Comparison of ENCODE assay signal across 19 mouse cellular contexts in the genomic region with DNA sequence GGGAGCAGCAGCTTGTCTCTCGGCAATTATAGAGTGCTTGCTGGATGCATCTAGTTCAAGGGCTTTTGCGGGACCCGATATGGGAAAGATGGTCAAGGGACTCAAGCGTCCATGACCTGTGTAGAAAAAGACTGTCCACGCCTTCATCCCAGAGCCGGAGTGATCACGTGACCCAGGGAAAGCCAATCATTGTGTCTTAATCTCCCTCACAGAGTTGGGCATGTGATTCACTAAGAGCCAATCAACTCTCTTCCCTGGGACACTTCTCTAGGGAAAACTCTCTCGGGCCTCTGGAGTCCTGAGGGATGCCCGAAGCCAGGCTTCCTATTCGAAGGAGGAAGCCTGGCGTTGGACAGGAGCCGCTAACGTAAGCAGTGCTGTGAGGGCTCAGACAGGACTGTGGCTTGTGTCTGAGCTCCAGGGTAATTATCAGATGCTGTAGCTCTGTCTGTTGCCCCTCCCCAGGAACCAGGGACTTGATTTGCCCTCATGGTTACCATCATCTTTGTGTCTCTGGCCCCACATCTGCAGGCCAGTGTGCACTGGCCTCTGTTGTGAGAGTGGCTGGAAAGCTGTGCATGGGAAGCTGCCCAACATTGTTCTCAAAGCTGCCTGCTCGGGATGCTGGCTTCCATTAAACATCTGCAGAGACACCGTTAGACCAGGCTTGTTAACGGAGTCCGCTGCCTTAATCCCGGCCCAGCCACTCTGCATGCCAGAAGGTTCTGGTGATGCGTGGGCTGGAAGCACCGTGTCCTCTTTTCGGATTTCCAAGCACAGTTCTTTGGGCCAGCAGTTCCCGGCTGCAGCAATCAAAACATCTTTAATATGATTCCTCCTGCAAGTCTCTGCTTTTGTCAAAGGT. TPM values are rescaled to one million over a fixed set of nuclear protein-coding genes. Genes with fewer than 3 reads are reported as not detected.
DNase-seq lines count a peak whose midpoint lies in the region; ATAC-seq and TF ChIP-seq lines count a peak whose summit lies in the region.
"Had no signal": no experiment of that assay in that cellular context is flagged by ENCODE, and none has a peak within 500 bp of the region (broad histone marks: within the 10 kb centered on the region; RNA-seq: fewer than 3 reads in every experiment).

No protein-coding gene starts in this region.

- H3K4me2 ChIP-seq in heart, embryonic 11.5 days, result no peak overlapping the region
- H3K4me2 ChIP-seq in forebrain, embryonic 13.5 days, result no peak overlapping the region
- H3K4me2 ChIP-seq: heart, embryonic 15.5 days; limb, embryonic 13.5 days; liver, embryonic 13.5 days; lung, embryonic 14.5 days had no signal

- H3K9ac ChIP-seq in heart, embryonic 11.5 days (ENCODE audit: low read depth, low read length), result no peak overlapping the region
- H3K9ac ChIP-seq in ES-Bruce4 (ENCODE audit: low read depth, poor library complexity, severe bottlenecking), result peak overlapping the region; percentile 14; the same call in 1 of the 2 replicates
- H3K9ac ChIP-seq in forebrain, embryonic 13.5 days, result no peak overlapping the region
- H3K9ac ChIP-seq: heart, embryonic 15.5 days; limb, embryonic 13.5 days; liver, embryonic 13.5 days; lung, embryonic 14.5 days had no signal

- TF ChIP-seq EP300 in ES-Bruce4 (IDR thresholded peaks at IDR 0.05; ENCODE audit: insufficient read depth, low read depth, low read length), result no peak

- no peak for TF ChIP-seq CTCF in ES-Bruce4 (IDR thresholded peaks at IDR 0.05; ENCODE audit: low read depth, low read length)

- ATAC-seq in heart, embryonic 11.5 days (replicated peaks; ENCODE audit: insufficient number of reproducible peaks, low FRiP score, low TSS enrichment), result no peak
- no peak for ATAC-seq in forebrain, embryonic 13.5 days
- ATAC-seq: forebrain, embryonic 14.5 days had no signal

- peak; percentile 42 to 52 for DNase-seq in heart, adult 9 months (ENCODE audit: low spot score in 2 of 2)
- peak; percentile 96 for DNase-seq in MN1 (ENCODE audit: low spot score)
- DNase-seq in gastrocnemius, postnatal 14 days, result peak; percentile 47
- no peak for DNase-seq in thymus, postnatal 0 days (ENCODE audit: low spot score)
- DNase-seq in adrenal gland, postnatal 36 days, result no peak
- DNase-seq: cerebellum, adult 9-10 months; kidney, adult 11 months; liver, embryonic 13.5 days had no signal

- intact Hi-C loops in gastrocnemius, postnatal 14 days (cut with DNase I; ENCODE audit: low total_unique reads), result loop anchor here (5.0 kb wide), 1 partner anchor 72 kb away; no protein-coding TSS in a partner anchor

- no peak overlapping the region for H3K27ac ChIP-seq in heart, embryonic 11.5 days (ENCODE audit: low read depth, low read length)
- H3K27ac ChIP-seq in ES-Bruce4 (ENCODE audit: insufficient read depth, low read length), result no peak overlapping the region
- no peak overlapping the region for H3K27ac ChIP-seq in forebrain, embryonic 13.5 days
- H3K27ac ChIP-seq: heart, embryonic 15.5 days; hindbrain, embryonic 10.5 days; kidney, postnatal 0 days; limb, embryonic 13.5 days; liver, embryonic 13.5 days had no signal

- no peaks in the 10 kb centered on the region for H3K4me1 ChIP-seq in heart, embryonic 11.5 days (ENCODE audit: control insufficient read depth, insufficient read depth, low read length)
- peaks cover 3% of the 10 kb centered on the region for H3K4me1 ChIP-seq in ES-Bruce4 (ENCODE audit: control insufficient read depth, insufficient read depth, low read length)
- H3K4me1 ChIP-seq in forebrain, embryonic 13.5 days, result no peaks in the 10 kb centered on the region
- H3K4me1 ChIP-seq: heart, embryonic 15.5 days; limb, embryonic 13.5 days; liver, embryonic 13.5 days had no signal

- no peak for TF ChIP-seq POLR2A in ES-Bruce4 (IDR thresholded peaks at IDR 0.05; ENCODE audit: insufficient read depth, low read length)

- H3K27me3 ChIP-seq in heart, embryonic 11.5 days (ENCODE audit: control insufficient read depth, insufficient read depth, low read length), result peaks cover 4% of the 10 kb centered on the region; the same call in 1 of the 2 replicates
- no peaks in the 10 kb centered on the region for H3K27me3 ChIP-seq in ES-Bruce4 (ENCODE audit: control insufficient read depth, insufficient read depth, low read length, poor library complexity, severe bottlenecking)
- H3K27me3 ChIP-seq in forebrain, embryonic 13.5 days, result no peaks in the 10 kb centered on the region

- H3K9me3 ChIP-seq in heart, embryonic 11.5 days (replicated peaks; ENCODE audit: control insufficient read depth, low read length), result no peaks in the 10 kb centered on the region
- H3K9me3 ChIP-seq in ES-Bruce4 (replicated peaks; ENCODE audit: control insufficient read depth, insufficient read depth, low read length, poor library complexity, severe bottlenecking), result no peaks in the 10 kb centered on the region
- no peaks in the 10 kb centered on the region; the same call in 1 of the 2 replicates for H3K9me3 ChIP-seq in forebrain, embryonic 13.5 days (replicated peaks)
- H3K9me3 ChIP-seq: heart, embryonic 15.5 days; limb, embryonic 13.5 days; liver, embryonic 13.5 days had no signal

- no peaks in the 10 kb centered on the region for H3K36me3 ChIP-seq in heart, embryonic 11.5 days (ENCODE audit: control insufficient read depth, insufficient read depth, low read length)
- no peaks in the 10 kb centered on the region for H3K36me3 ChIP-seq in ES-Bruce4 (ENCODE audit: control insufficient read depth, insufficient read depth, low read length, poor library complexity, severe bottlenecking)
- H3K36me3 ChIP-seq in forebrain, embryonic 13.5 days (ENCODE audit: poor library complexity, severe bottlenecking), result no peaks in the 10 kb centered on the region
- H3K36me3 ChIP-seq: heart, embryonic 15.5 days; hindbrain, embryonic 10.5 days; limb, embryonic 13.5 days; liver, embryonic 13.5 days had no signal

- no peak overlapping the region for H3K4me3 ChIP-seq in heart, embryonic 11.5 days (ENCODE audit: low read depth, low read length)
- peak overlapping the region; percentile 39 for H3K4me3 ChIP-seq in ES-Bruce4 (ENCODE audit: low read depth, low read length)
- H3K4me3 ChIP-seq in forebrain, embryonic 13.5 days, result no peak overlapping the region
- H3K4me3 ChIP-seq: erythroblast, embryonic 14.5 days; heart, embryonic 15.5 days; hindbrain, embryonic 10.5 days; limb, embryonic 13.5 days; liver, embryonic 13.5 days had no signal

- WGBS in heart, embryonic 11.5 days (ENCODE audit: insufficient replicate concordance), result 71% methylated on average over 22 of the region's 22 CpGs
- 79% methylated on average over 22 of the region's 22 CpGs for WGBS in forebrain, embryonic 13.5 days

RNA-seq across cellular contexts. Expression of gene Hmcn2, which starts 9.2 kb away (rescaled TPM):
- 0.27 TPM in 1 of 2 replicates, not detected in the other for polyA plus RNA-seq in heart, embryonic 11.5 days (2014; fragmentation: Nextera tagmentation; extraction: Ambion mirVana)
- 2.7 and 2.9 TPM in 2 replicates for polyA plus RNA-seq in ES-Bruce4 (2011; ENCODE audit: insufficient read depth, insufficient read length, low read depth, missing spikeins)
- 10 to 100 TPM; 44.0 to 45.2 TPM for total RNA-seq in gastrocnemius, postnatal 14 days (2021)
- polyA plus RNA-seq in thymus, postnatal 0 days (2015; fragmentation: Nextera tagmentation; extraction: Ambion mirVana), result 0.26 and 0.31 TPM in 2 replicates
- 0.06 and 0.16 TPM in 2 replicates for polyA plus RNA-seq in forebrain, embryonic 13.5 days (2015; fragmentation: Nextera tagmentation; extraction: Ambion mirVana)
- total RNA-seq in adrenal gland, postnatal 36 days (2021), result 1 to 10 TPM; 1.7 to 1.9 TPM
- total RNA-seq: common myeloid progenitor, adult 5-6 weeks had no signal
- polyA plus RNA-seq: erythroblast, embryonic 14.5 days; hindbrain, embryonic 10.5 days had no signal

RNA-seq across cellular contexts. Expression of gene Ncs1, which starts 59.4 kb away (rescaled TPM):
- 42.8 and 46.5 TPM in 2 replicates for polyA plus RNA-seq in heart, embryonic 11.5 days (2014; fragmentation: Nextera tagmentation; extraction: Ambion mirVana)
- polyA plus RNA-seq in ES-Bruce4 (2011; ENCODE audit: insufficient read depth, insufficient read length, low read depth, missing spikeins), result 6.2 and 9.7 TPM in 2 replicates
- 10 to 100 TPM in 1 of 2 experiments, 1 to 10 TPM in 1; 6.1 to 12.0 TPM for total RNA-seq in gastrocnemius, postnatal 14 days (2021)
- 6.3 and 6.7 TPM in 2 replicates for polyA plus RNA-seq in thymus, postnatal 0 days (2015; fragmentation: Nextera tagmentation; extraction: Ambion mirVana)
- polyA plus RNA-seq in forebrain, embryonic 13.5 days (2015; fragmentation: Nextera tagmentation; extraction: Ambion mirVana), result 72.7 and 77.6 TPM in 2 replicates
- 1 to 10 TPM; 3.9 to 7.8 TPM for total RNA-seq in adrenal gland, postnatal 36 days (2021)
- polyA plus RNA-seq: erythroblast, embryonic 14.5 days had no signal

Comparison
In these comparisons a context has a peak if more than half of its experiments do, and no peak if none do; other contexts are left out.
1. DNase-seq: peak in heart, adult 9 months (2 of 2), MN1 (single experiment) and gastrocnemius, postnatal 14 days (single experiment); none in thymus, postnatal 0 days (single experiment) and adrenal gland, postnatal 36 days (0 of 2).